Mouse (Mus musculus) spleen, adult 2 months (tissue): ENCODE measurements around the gene BC035947.

ENCODE experiments used
- CTCF ChIP-seq: fragments of 200-500 bp; IDR thresholded peaks from 2 replicates; pipeline ENCODE4 v1.5.1; 2011; ENCODE audit warnings: mild to moderate bottlenecking, inconsistent platforms; ENCODE audit not compliant: insufficient read depth, insufficient read length, insufficient replicate concordance; ENCODE audit errors: extremely low read depth
- POLR2A ChIP-seq: fragments of 200-500 bp; IDR thresholded peaks from 2 replicates; pipeline ENCODE4 v1.6.1; 2011; ENCODE audit warnings: low read depth, low read length, inconsistent platforms

DNA sequence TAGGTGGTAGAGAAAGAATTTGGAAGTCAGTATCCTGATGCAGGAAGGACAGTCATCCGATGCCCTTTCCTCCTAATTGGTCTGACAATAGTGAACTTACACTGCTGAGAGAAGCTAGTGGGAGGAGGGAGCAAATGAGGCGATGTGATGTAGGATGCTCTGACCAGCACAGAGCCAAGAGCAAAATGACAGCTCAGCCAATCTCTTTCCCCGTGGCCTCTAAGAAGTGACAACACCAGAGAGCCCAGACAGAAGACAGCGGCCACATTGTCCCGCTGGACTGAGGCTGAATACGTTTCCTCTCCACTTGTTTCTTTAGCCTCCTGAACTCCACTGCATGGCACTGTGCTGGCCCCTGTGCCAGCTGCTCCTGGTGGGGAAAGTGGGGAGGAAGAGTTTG is 37.0 kb upstream of the BC035947 start:
- no peak for TF ChIP-seq CTCF
- no peak for TF ChIP-seq POLR2A
